Mouse (Mus musculus): ENCODE measurements at regions not wholly inside any gene's neighbourhood (a gene's known extent, or its start where the extent isn't known, plus 50 kb on each side); places are given as distances from the start of the nearest gene placed in this dataset.

GRCm38 (mm10) chr12:15584721-15585120, 232.0 kb downstream of the Trib2 start:
- TF ChIP-seq MAFK (IDR thresholded peaks at IDR 0.05; ENCODE audit: insufficient read depth, low read depth, low read length) (no peak), ZNF384 (IDR thresholded peaks at IDR 0.05; ENCODE audit: low read depth, low read length) (no peak)
